Mouse (Mus musculus): ENCODE measurements around the gene Adat1. TPM values are rescaled to one million over a fixed set of nuclear protein-coding genes. Genes with fewer than 3 reads are reported as not detected.
A peak's percentile ranks its signal among the peaks of the same experiment; 100 is the strongest.

Gene Adat1
- polyA plus RNA-seq, 1 experiment from 2014 or later, result 1.8 TPM

- H3K27ac ChIP-seq (ENCODE audit: low read depth), result peak overlapping the region; percentile 60
These were observed 59.3 kb downstream of the Adat1 start for GRCm38 (mm10) chr8:111932580-111933336.

GRCm38 (mm10) chr8:111931721-111932120 lies 60.4 kb downstream of the Adat1 start:
- Histone ChIP-seq H3K4me2 (ENCODE audit: low read depth, low read length) (no peak overlapping the region), H3K9ac (replicated peaks) (no peak overlapping the region), H3K4me3 (ENCODE audit: low read depth, low read length) (no peak overlapping the region), H3K9me3 (ENCODE audit: low read length) (no peaks in the 10 kb centered on the region), H3K36me3 (replicated peaks; ENCODE audit: insufficient read depth, low read length) (no peaks in the 10 kb centered on the region), H3K4me1 (ENCODE audit: insufficient read depth) (peaks cover 18% of the 10 kb centered on the region), H3K27ac (ENCODE audit: low read depth) (no peak overlapping the region), H3K27me3 (ENCODE audit: insufficient read depth, low read length) (0 out of 2 replicates have a peak, but pooled peaks cover 10% of the 10 kb centered on the region)
- 86% methylated on average over 16 of the region's 16 CpGs for WGBS (ENCODE audit: insufficient replicate concordance)
- DNase-seq, result no peak
- no peak for TF ChIP-seq CTCF (IDR thresholded peaks at IDR 0.05; ENCODE audit: low read depth)
- no peak for TF ChIP-seq EP300 (IDR thresholded peaks at IDR 0.05; ENCODE audit: low read depth)
- ATAC-seq, result no peak

More at GRCm38 (mm10) chr8:111932580-111933336, 59.3 kb downstream of the Adat1 start:
- DNase-seq (peak; percentile 70), ATAC-seq (peak; percentile 37)
- WGBS (ENCODE audit: insufficient replicate concordance), result 45% methylated on average over 19 of the region's 19 CpGs
- H3K4me1 ChIP-seq (ENCODE audit: insufficient read depth), result peaks cover 18% of the 10 kb centered on the region
- 0 out of 2 replicates have a peak, but pooled peaks cover 10% of the 10 kb centered on the region for H3K27me3 ChIP-seq (ENCODE audit: insufficient read depth, low read length)
- H3K9ac ChIP-seq (replicated peaks), result peak overlapping the region; percentile 64
- TF ChIP-seq EP300 (IDR thresholded peaks at IDR 0.05; ENCODE audit: low read depth) (no peak), CTCF (IDR thresholded peaks at IDR 0.05; ENCODE audit: low read depth) (no peak)
- no peaks in the 10 kb centered on the region for H3K36me3 ChIP-seq (replicated peaks; ENCODE audit: insufficient read depth, low read length)
- peak overlapping the region; percentile 60 for H3K4me3 ChIP-seq (ENCODE audit: low read depth, low read length)
- no peaks in the 10 kb centered on the region for H3K9me3 ChIP-seq (ENCODE audit: low read length)
- H3K4me2 ChIP-seq (ENCODE audit: low read depth, low read length), result peak overlapping the region; percentile 94

GRCm38 (mm10) chr8:111929648-111930344 lies 62.3 kb downstream of the Adat1 start:
- peak overlapping the region; percentile 88 for H3K27ac ChIP-seq (ENCODE audit: low read depth)

DNA sequence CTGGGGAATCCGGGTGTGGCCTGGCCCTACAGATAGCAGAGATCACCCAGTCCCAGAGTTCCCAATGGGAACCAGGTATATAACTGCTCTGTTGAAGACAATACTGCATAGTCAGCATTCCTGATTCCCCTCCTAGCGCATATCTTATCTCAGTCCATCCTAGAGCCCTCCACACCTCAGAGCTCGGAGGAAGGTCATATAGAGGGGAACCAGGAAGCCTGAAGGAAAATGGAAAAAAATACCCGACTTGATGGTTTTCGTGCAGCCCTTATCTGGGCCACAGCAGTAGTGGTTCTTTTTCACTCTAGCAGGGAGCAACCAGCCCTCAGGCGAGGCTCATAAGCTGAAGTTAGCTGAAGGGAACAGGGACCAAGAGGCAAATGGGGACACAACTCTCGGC lies 67.1 kb downstream of the Adat1 start:
- Histone ChIP-seq H3K4me3 (ENCODE audit: low read depth, low read length) (no peak overlapping the region), H3K4me1 (ENCODE audit: insufficient read depth) (0 out of 2 replicates have a peak, but pooled peaks cover 3% of the 10 kb centered on the region), H3K36me3 (replicated peaks; ENCODE audit: insufficient read depth, low read length) (no peaks in the 10 kb centered on the region), H3K9ac (replicated peaks) (no peak overlapping the region), H3K9me3 (ENCODE audit: low read length) (no peaks in the 10 kb centered on the region), H3K27ac (ENCODE audit: low read depth) (no peak overlapping the region), H3K27me3 (ENCODE audit: insufficient read depth, low read length) (no peaks in the 10 kb centered on the region), H3K4me2 (ENCODE audit: low read depth, low read length) (no peak overlapping the region)
- DNase-seq (no peak), ATAC-seq (no peak)
- TF ChIP-seq CTCF (IDR thresholded peaks at IDR 0.05; ENCODE audit: low read depth) (no peak), EP300 (IDR thresholded peaks at IDR 0.05; ENCODE audit: low read depth) (no peak)
- WGBS (ENCODE audit: insufficient replicate concordance), result 48% methylated on average over 7 of the region's 7 CpGs

More at GRCm38 (mm10) chr8:111929648-111930344, 62.3 kb downstream of the Adat1 start:
- H3K36me3 ChIP-seq (replicated peaks; ENCODE audit: insufficient read depth, low read length), result no peaks in the 10 kb centered on the region
- peak overlapping the region; percentile 49 for H3K4me2 ChIP-seq (ENCODE audit: low read depth, low read length)
- H3K4me1 ChIP-seq (ENCODE audit: insufficient read depth), result peaks cover 18% of the 10 kb centered on the region
- H3K27me3 ChIP-seq (ENCODE audit: insufficient read depth, low read length), result 0 out of 2 replicates have a peak, but pooled peaks cover 10% of the 10 kb centered on the region
- no peak overlapping the region for H3K4me3 ChIP-seq (ENCODE audit: low read depth, low read length)
- 35% methylated on average over 8 of the region's 8 CpGs for WGBS (ENCODE audit: insufficient replicate concordance)
- no peaks in the 10 kb centered on the region for H3K9me3 ChIP-seq (ENCODE audit: low read length)
- DNase-seq (peak; percentile 32), ATAC-seq (peak; percentile 86)
- peak; percentile 87 for TF ChIP-seq EP300 (IDR thresholded peaks at IDR 0.05; ENCODE audit: low read depth)
- TF ChIP-seq CTCF (IDR thresholded peaks at IDR 0.05; ENCODE audit: low read depth), result no peak
- 0 out of 2 replicates have a peak overlapping the region, but pooled peaks have one; percentile 34 for H3K9ac ChIP-seq (replicated peaks)

DNA sequence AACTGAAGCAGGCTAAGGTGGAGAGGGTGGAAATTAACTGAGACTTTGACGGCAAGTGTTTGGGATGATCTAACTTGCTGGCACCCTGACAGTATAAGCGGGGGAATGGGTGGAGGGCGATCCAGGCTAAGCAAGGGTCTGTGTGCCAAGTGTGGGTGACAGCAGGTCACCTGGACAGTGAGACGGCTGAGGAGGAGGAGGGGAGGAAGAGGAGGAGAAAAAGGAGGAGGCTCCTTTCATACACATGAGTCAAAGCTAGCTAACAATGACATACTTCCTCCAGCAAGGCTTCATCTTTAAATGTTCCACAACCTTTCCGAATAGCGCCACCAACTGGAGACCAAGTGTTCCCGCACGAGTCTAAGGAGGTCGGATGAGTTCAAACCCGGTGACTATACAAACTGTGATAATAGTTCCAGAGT lies 68.7 kb downstream of the Adat1 start:
- no peak overlapping the region for H3K27ac ChIP-seq (ENCODE audit: low read depth)
- DNase-seq (peak; percentile 49), ATAC-seq (peak; percentile 67)
- H3K4me3 ChIP-seq (ENCODE audit: low read depth, low read length), result no peak overlapping the region
- WGBS (ENCODE audit: insufficient replicate concordance), result 27% methylated on average over 10 of the region's 10 CpGs
- no peak overlapping the region for H3K4me2 ChIP-seq (ENCODE audit: low read depth, low read length)
- TF ChIP-seq EP300 (IDR thresholded peaks at IDR 0.05; ENCODE audit: low read depth) (no peak), CTCF (IDR thresholded peaks at IDR 0.05; ENCODE audit: low read depth) (peak; percentile 79)
- H3K9ac ChIP-seq (replicated peaks), result no peak overlapping the region
- no peaks in the 10 kb centered on the region for H3K36me3 ChIP-seq (replicated peaks; ENCODE audit: insufficient read depth, low read length)
- no peaks in the 10 kb centered on the region for H3K4me1 ChIP-seq (ENCODE audit: insufficient read depth)
- no peaks in the 10 kb centered on the region for H3K27me3 ChIP-seq (ENCODE audit: insufficient read depth, low read length)
- H3K9me3 ChIP-seq (ENCODE audit: low read length), result no peaks in the 10 kb centered on the region

DNA sequence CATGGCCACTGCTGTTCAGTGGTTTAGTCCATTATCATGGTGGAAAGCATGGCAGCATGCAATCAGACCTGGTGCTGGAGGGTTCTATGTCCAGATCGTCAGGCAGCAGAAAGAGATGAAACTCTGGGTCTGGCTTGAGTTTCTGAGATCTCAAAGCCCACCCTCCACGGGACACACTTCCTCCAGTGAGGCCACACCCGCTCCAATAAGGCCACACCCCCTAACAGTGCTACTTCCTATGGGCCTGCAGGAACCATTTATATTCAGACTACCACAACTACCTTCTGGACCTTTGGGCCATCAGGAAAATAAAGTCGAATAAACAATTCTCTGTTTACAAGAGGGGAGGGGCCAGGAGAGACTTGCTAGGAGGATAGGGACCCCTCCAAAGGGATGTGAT lies 71.1 kb downstream of the Adat1 start:
- no peaks in the 10 kb centered on the region for H3K9me3 ChIP-seq (ENCODE audit: low read length)
- DNase-seq (no peak), ATAC-seq (no peak)
- no peaks in the 10 kb centered on the region for H3K27me3 ChIP-seq (ENCODE audit: insufficient read depth, low read length)
- no peaks in the 10 kb centered on the region for H3K36me3 ChIP-seq (replicated peaks; ENCODE audit: insufficient read depth, low read length)
- H3K4me1 ChIP-seq (ENCODE audit: insufficient read depth), result no peaks in the 10 kb centered on the region
- 62% methylated on average over 4 of the region's 4 CpGs for WGBS (ENCODE audit: insufficient replicate concordance)
- no peak overlapping the region for H3K4me2 ChIP-seq (ENCODE audit: low read depth, low read length)
- no peak for TF ChIP-seq CTCF (IDR thresholded peaks at IDR 0.05; ENCODE audit: low read depth)
- no peak for TF ChIP-seq EP300 (IDR thresholded peaks at IDR 0.05; ENCODE audit: low read depth)
- H3K9ac ChIP-seq (replicated peaks), result no peak overlapping the region
- no peak overlapping the region for H3K27ac ChIP-seq (ENCODE audit: low read depth)
- H3K4me3 ChIP-seq (ENCODE audit: low read depth, low read length), result no peak overlapping the region
